Mouse (Mus musculus) hindbrain, postnatal 0 days (tissue): ENCODE measurements around the gene Cfd. TPM values are rescaled to one million over a fixed set of nuclear protein-coding genes. Genes with fewer than 3 reads are reported as not detected.

Experiments used
- ATAC-seq: fragments of 200-750 bp; cut with Nextera tagmentation; 2 replicates; pipeline ENCODE4 v1.8.0; 2017; ENCODE audit warnings: mild to moderate bottlenecking, moderate TSS enrichment, moderate library complexity
- DNase-seq: peaks from one replicate; pipeline ENCODE4 v3.0.0-alpha.2; 2015; ENCODE audit warnings: low spot score
- H3K27ac ChIP-seq: fragments of 300-500 bp; sonication (generic); 2 replicates; pipeline ENCODE4 v1.5.1; 2014; ENCODE audit warnings: mild to moderate bottlenecking
- H3K27me3 ChIP-seq: fragments of 300-500 bp; sonication (generic); 2 replicates; pipeline ENCODE4 v1.6.1; 2014; ENCODE audit warnings: low read length, mixed read lengths; ENCODE audit not compliant: insufficient read depth
- H3K36me3 ChIP-seq: fragments of 300-500 bp; sonication (generic); 2 replicates; pipeline ENCODE4 v1.6.1; 2014; ENCODE audit warnings: low read length, mixed read lengths; ENCODE audit not compliant: insufficient read depth
- H3K4me1 ChIP-seq: fragments of 300-500 bp; sonication (generic); 2 replicates; pipeline ENCODE4 v1.6.1; 2014; ENCODE audit warnings: antibody characterized with exemption, low read length, mixed read lengths; ENCODE audit not compliant: insufficient read depth
- H3K4me2 ChIP-seq: fragments of 300-500 bp; sonication (generic); 2 replicates; pipeline ENCODE4 v1.6.1; 2014; ENCODE audit warnings: low read depth, mild to moderate bottlenecking, low read length, moderate library complexity, mixed read lengths
- H3K4me3 ChIP-seq: fragments of 300-500 bp; sonication (generic); 2 replicates; pipeline ENCODE4 v1.5.1; 2014; ENCODE audit warnings: low read length
- H3K9ac ChIP-seq: fragments of 300-500 bp; sonication (generic); replicated peaks from 2 replicates; pipeline ENCODE4 v1.6.1; 2014; ENCODE audit warnings: mild to moderate bottlenecking, low read length, moderate library complexity, mixed read lengths
- H3K9me3 ChIP-seq: fragments of 300-500 bp; sonication (generic); 2 replicates; pipeline ENCODE4 v1.6.1; 2016; ENCODE audit warnings: low read length, mixed read lengths
- CTCF ChIP-seq: IDR thresholded peaks from 2 replicates; pipeline ENCODE4 v1.5.1; 2016; ENCODE audit warnings: antibody characterized with exemption, control low read depth, low read depth
- WGBS: fragments of 180-500 bp; shearing (Covaris S2); extraction: QIAGEN DNeasy Blood & Tissue Kit; methylation state at CpG from one replicate; pipeline ENCODE4 v1.1.7; 2014; 5-methylcytosine and 5-hydroxymethylcytosine counted together
- polyA plus RNA-seq: library from polyadenylated mRNA; unstranded; fragments of >200 nt; fragmentation: Nextera tagmentation; extraction: Ambion mirVana; gene quantifications from 2 replicates; pipeline ENCODE4 v1.2.1, GENCODE M21; 2015
- total RNA-seq: library from RNA; depleted of rRNA; stranded (reverse); fragments of >200 nt; gene quantifications from 2 replicates; pipeline ENCODE4 v1.2.3, GENCODE M21; 2014

Gene Cfd
- total and polyA plus RNA-seq, 2 experiments from 2014 or later: not detected

DNA sequence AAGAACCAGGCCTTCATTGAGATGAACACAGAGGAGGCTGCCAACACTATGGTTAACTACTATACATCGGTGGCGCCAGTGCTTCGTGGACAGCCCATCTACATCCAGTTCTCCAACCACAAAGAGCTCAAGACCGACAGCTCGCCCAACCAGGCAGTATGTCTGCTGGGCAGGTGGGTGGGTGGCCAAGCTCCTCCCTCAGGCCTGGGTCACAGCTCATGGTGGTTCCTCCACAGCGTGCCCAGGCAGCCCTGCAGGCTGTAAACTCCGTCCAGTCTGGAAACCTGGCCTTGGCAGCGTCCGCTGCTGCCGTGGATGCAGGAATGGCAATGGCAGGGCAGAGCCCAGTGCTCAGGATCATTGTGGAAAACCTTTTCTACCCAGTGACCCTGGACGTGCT is 31.5 kb upstream of the Cfd start:
- peaks cover 40% of the 10 kb centered on the region for H3K36me3 ChIP-seq
- H3K9ac ChIP-seq: no peak overlapping the region
- no peak overlapping the region for H3K27ac ChIP-seq
- no peak for ATAC-seq
- H3K27me3 ChIP-seq: no peaks in the 10 kb centered on the region
- WGBS: 69% methylated on average over 11 of the region's 11 CpGs
- H3K9me3 ChIP-seq: no peaks in the 10 kb centered on the region
- peaks cover 33% of the 10 kb centered on the region for H3K4me1 ChIP-seq
- no peak for TF ChIP-seq CTCF
- no peak overlapping the region for H3K4me3 ChIP-seq
- no peak overlapping the region for H3K4me2 ChIP-seq
- DNase-seq: no peak

- DNase-seq (no peak), ATAC-seq (no peak)
- Histone ChIP-seq H3K4me2 (no peak overlapping the region), H3K9ac (no peak overlapping the region), H3K36me3 (peaks cover 50% of the 10 kb centered on the region), H3K27ac (no peak overlapping the region; the same call in 1 of the 2 replicates), H3K9me3 (no peaks in the 10 kb centered on the region), H3K4me3 (no peak overlapping the region), H3K4me1 (peaks cover 33% of the 10 kb centered on the region), H3K27me3 (no peaks in the 10 kb centered on the region)
- TF ChIP-seq CTCF: no peak
- 91% methylated on average over 26 of the region's 26 CpGs for WGBS
These were observed 30.4 kb upstream of the Cfd start for GRCm38 (mm10) chr10:79860079-79860911.

DNA sequence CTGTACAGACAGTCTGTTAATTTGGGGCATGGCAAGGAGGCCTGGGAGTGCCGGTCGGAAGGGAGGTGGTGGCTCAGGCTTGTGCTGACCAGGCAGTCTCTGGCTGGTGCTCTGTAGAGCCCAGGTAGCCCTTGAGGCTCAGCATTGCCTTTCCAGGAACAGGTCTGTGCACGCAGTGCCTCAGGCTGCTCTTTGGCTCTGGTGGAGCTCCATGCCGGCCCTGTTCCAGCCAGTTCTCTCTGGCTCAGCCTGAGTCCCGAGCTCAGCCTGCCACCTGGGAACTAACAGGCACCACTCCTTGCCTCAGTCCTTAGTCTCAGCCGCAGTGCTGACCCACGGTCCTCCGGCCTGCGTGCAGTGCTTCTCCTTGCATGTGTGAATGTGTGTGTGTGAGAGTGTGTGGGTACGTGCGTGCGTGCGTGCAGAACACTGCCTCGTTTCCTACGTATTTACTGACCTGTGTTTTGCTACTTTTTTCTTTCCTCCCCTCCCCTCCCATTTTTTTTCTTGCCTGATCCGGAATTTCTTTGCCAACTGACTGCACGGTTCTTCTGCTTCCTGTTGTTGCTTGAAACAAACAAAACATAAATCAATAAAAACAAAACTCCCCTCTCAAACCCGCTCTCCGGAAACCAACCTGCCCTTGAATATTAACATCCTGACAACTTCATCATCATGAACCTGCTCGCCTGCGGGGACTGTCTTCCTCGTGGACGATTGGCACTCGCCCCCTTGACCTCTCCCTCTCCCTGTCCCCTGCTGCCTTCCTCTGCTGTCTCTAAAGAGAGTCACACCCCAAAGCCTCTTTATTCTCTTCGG is 29.2 kb upstream of the Cfd start:
- no peak overlapping the region for H3K4me2 ChIP-seq
- ATAC-seq: no peak

GRCm38 (mm10) chr10:79862049-79862788 is 28.4 kb upstream of the Cfd start:
- WGBS: 60% methylated on average over 23 of the region's 23 CpGs
- no peak for TF ChIP-seq CTCF
- no peak for ATAC-seq
- Histone ChIP-seq H3K9me3 (no peaks in the 10 kb centered on the region), H3K36me3 (peaks cover 62% of the 10 kb centered on the region), H3K4me3 (no peak overlapping the region), H3K9ac (no peak overlapping the region), H3K27me3 (no peaks in the 10 kb centered on the region), H3K4me2 (no peak overlapping the region), H3K4me1 (peaks cover 16% of the 10 kb centered on the region), H3K27ac (peak overlapping the region; percentile 22)
- peak; percentile 41 for DNase-seq

More for the DNA sequence above, 29.2 kb upstream of the Cfd start:
- H3K9me3 ChIP-seq: no peaks in the 10 kb centered on the region
- H3K4me3 ChIP-seq: no peak overlapping the region
- peaks cover 58% of the 10 kb centered on the region for H3K36me3 ChIP-seq
- 64% methylated on average over 25 of the region's 25 CpGs for WGBS
- H3K4me1 ChIP-seq: peaks cover 23% of the 10 kb centered on the region
- no peak overlapping the region for H3K9ac ChIP-seq
- no peak for TF ChIP-seq CTCF
- no peaks in the 10 kb centered on the region for H3K27me3 ChIP-seq
- peak overlapping the region; percentile 22 for H3K27ac ChIP-seq
- DNase-seq: no peak

- H3K4me3 ChIP-seq: no peak overlapping the region
- peak overlapping the region; percentile 22; the same call in 1 of the 2 replicates for H3K27ac ChIP-seq
- H3K27me3 ChIP-seq: no peaks in the 10 kb centered on the region
- no peaks in the 10 kb centered on the region for H3K9me3 ChIP-seq
- TF ChIP-seq CTCF: no peak
- DNase-seq (no peak), ATAC-seq (no peak)
- WGBS: 58% methylated on average over 10 of the region's 10 CpGs
- H3K4me2 ChIP-seq: no peak overlapping the region
- H3K4me1 ChIP-seq: peaks cover 9% of the 10 kb centered on the region
- peaks cover 62% of the 10 kb centered on the region for H3K36me3 ChIP-seq
- H3K9ac ChIP-seq: no peak overlapping the region
These were observed 27.7 kb upstream of the Cfd start for GRCm38 (mm10) chr10:79862925-79863324.
